Mouse (Mus musculus) kidney, postnatal 36 days (tissue): Measurements from ENCODE around the gene 1700012B09Rik.

Experiments
- DNase-seq, 2 experiments: peaks; one replicate each; pipeline ENCODE4 v3.0.0; 2021 to 2022; ENCODE audit warnings: mixed read lengths in 2 of 2

1700012B09Rik gene

DNA sequence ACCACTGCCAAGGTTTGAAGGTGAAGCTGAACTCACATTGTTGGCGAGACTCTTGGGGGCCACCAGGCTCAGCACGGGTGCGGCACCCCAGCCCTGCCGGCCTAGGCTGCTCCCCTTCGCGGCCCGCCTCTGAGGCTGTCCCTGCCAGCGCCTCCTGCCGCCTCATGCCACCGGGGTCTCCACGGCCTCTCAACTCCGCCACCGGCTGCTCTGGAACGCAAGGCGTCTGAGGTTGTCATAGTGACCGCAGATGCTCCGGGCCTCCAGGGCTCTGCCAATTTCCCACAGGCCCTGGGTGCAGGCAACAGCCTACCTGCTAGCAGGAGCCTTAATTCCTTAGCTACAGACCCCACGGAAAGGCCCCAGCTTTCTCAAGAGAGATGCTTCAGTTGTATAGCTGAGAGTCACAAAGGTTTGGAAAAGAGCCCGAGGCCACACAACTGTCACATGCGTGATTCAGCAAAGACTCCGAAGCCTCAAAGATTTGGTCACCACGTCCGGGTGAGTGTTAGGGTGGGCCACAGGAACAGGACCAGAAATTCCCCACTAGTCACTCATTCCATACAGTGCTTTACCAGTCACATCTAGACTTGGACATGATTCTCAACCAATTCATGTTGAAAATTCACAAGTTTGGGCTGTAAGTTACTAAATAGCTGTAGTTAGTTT, at the start of gene 1700012B09Rik:
1700012B09Rik (minus strand) TSS at position 228 of the 669 bp plus-strand sequence.
- no peak for DNase-seq

DNA sequence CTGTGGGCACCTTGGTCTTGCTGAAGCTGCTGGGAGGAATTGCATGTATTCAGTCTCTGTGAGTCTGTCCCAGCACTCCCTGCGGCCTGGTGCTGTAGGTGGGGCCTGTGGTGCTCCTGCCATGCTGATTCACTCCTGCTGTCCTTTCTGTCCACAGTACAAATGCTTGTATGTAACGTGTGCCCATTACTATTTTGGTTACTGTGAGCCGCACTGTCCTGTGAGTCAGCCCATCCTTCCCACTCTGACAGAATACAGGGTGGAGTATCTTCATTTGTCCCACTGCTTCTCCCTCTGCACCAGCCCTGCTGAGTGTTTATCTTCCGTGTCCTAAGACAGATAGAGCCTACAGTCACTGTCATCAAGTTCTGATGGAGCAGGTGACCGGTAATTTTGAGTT, 39.3 kb upstream of the 1700012B09Rik start:
- DNase-seq, result no peak

DNA sequence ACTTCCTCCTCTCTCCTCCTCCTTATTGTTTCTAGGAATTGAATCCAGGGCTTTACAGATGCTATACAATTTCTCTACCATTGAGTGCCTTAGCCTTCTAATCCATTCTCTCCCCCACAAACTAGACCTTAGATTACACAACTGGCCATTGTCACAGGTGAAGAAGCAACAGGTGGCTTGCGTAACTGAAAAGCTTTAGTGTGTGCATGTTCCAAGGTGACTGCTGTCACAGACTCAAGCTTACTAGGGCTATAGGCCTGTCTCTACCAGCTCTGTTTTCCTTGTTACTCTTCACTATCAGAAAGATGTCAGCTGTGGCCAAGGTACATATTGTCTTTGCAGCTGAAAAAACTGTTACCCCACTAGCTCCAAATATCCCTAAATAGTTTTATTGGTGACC, 36.0 kb upstream of the 1700012B09Rik start:
- no peak for DNase-seq

DNA sequence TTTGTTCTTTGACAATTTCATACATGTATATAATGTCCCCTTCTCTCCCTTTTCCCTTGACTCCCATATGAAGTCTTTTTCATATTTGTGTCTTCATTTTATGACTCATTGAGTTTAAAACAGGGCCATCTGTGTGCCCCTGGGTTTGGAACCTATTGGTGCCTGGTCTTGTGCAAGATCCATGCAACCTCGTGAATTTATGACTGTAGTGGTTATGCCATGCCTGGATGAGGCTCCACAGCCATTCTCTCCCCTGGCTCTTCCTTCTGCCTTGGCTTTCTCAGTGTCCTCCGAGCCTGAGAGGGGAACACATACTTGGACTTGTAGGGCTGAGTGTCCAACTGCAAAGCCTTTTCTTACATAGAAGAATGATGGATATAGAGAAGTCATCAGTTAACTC, 34.9 kb upstream of the 1700012B09Rik start:
- DNase-seq, result no peak

- no peak for DNase-seq
Measured at GRCm38 (mm10) chr9:14787356-14787755, 16.5 kb upstream of the 1700012B09Rik start.

DNA sequence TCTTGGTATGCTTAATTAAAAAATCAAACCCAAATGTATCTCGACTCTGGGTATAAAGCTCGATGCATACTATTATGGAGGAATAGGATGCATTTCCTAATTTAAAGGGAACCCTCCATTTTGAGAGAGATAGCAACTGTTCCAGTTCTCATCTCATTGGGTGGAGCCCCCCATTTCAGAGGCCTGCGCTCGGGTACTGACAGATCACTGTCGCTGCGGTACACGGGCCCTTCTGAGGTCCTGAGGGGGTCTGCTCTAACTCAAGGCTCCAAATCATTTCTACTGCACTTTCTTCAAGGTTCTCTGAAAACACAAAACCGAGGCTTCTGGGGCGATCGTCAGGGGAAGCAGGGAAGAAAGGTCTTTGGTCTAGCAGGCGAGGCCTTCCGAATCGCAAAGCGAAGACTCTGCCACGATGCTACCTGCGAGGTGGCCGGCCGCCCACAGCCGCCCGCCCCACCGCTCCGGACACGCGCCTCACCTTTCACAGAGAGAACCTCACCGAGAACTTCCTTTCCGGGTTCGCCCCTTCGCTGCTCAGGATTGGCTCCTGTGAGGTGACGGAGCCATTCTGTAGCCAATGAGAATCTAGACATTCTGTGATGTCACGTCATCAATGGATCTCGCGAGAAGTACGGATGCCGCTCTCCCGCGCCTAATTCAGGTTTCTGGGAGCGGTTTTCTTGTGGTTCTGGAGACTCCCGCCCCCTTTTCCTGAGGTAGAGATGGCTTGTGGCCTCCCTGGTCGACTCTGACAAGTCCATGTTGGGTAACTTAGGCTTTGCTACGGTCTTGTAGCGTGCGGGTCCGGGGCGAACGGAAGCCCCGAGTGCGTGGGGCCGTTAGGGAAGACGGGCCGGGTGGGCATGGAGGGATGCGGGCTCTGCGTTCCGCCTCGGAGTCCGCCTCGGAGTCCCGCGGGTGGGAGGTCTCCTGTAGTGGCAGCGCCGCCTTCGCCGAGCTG, 13.5 kb upstream of the 1700012B09Rik start, which contains the start of the genes Mre11a and Ankrd49:
Mre11a (plus strand) TSS at position 616 of the 964 bp plus-strand sequence.
Ankrd49 (minus strand) TSS at position 818 of the 964 bp plus-strand sequence.
- DNase-seq, result peak; percentile 94 to 97

DNA sequence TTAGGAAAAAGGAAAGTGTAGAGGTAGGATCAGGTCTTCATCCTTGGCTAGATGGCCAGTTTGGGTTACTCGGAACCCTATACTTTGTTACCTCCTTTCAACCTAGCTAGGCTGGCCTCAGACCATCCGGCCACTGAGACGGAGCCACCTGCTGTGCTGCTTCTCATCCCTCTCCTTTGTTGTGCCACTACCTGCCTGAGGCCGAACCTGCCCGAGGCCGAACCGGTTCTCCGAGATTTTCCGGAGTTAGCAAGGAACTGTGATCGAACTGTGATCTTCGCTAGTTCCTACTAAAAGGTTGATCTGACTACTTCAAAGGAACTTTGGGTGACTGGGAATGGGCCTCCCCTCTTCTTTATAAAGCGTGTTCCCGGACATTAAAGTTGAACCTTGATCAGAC, 7.5 kb upstream of the 1700012B09Rik start:
- peak in 1 of 2 experiments; percentile 3 for DNase-seq

DNA sequence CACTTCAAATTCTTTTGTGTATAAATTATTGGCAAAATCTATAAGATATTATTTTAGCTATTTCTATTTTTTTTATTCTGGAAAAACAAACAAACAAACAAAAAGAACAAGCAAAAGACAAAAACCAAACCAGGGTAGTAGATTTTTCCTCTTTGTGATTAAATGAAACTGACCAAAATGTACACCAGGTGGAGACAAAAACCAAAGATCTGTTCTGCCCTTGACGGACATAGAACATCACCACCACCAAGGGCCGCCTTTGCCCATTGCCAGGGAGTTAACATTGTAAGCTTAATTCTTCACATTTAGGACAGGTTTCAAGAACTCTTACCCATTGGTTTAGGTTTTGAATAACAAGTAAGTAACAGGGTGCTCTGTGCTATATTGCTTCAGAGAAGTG, 3.0 kb upstream of the 1700012B09Rik start:
- DNase-seq, result no peak

DNA sequence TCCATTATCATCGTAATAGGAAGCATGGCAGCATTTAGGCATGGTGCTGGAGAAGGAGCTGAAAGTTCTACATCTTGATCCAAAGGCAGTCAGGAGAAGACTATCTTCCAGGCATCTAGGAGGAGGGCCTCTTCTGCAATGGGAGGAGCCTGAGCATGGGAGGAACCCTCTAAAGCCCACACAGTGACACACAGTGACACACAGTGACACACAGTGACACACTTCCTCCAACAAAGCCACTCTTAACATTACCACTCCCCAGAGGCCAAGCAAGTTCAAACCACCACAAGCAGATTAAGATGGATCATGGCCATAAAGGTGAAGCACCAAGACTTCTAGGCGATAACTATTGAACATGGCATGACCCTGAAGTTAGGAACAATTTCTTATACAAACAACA, 1.2 kb upstream of the 1700012B09Rik start:
- DNase-seq, result no peak

DNA sequence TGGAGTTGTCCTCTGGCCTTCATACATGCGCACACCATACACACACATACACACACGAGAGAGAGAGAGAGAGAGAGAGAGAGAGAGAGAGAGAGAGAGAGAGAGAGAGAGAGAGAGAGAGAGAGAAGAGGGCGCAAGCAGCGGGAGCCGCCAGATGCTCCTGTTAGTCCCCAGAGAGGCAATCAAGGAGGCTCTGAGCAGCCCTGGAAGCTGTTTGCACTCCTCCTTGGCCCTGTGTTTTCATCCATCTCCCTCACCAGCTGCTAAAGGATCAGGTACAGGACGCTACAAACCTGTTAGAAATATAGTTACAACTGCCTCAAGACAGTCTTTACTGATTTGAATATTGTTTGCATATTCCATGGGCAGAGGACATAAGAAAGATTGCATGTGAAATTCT, 1.0 kb downstream of the 1700012B09Rik start:
- DNase-seq, result no peak

DNA sequence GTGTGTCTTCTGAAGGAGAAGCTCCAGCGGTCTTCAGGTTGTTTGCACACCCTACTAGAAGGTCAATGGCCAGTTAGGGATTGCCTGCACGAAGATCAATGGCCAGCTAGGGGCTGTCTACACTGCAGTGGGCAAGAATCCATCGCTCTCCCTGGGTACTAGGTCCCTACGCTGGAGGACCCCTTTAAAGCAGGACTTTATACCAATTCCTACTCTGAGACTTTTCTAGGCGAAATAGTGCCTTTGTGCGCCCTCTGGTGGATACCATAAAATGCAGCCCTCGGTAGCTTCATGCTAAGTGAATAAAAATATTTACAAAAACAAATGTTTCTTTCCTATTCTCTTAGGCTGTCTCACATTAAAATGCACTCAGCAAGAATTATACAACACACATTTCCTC, 6.1 kb downstream of the 1700012B09Rik start:
- DNase-seq, result peak; percentile 34 to 80

- DNase-seq, result no peak
Measured at GRCm38 (mm10) chr9:14759261-14759660, 11.6 kb downstream of the 1700012B09Rik start.

- no peak for DNase-seq
Measured at GRCm38 (mm10) chr9:14758590-14758989, 12.2 kb downstream of the 1700012B09Rik start.

- DNase-seq, result no peak
Measured at GRCm38 (mm10) chr9:14754469-14754868, 16.4 kb downstream of the 1700012B09Rik start.

DNA sequence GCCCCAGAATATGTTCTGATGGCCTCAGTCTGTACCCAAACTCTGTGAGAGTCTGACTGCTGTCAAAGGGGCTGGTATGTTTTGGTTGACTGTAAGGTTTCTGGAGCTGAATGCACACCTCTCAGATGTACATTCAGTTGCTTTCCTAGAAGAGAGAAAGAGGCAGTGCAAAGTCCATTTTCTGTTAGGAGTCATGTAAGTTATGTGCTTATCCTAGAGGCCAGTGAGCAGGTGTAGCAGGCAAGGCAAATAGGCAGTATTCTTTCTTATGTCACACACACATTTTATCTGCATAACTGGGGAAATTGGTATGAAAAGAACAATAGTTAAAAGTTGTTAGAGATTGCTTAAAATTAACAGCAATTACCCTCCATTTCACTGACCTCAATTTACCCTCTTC, 16.9 kb downstream of the 1700012B09Rik start:
- DNase-seq, result no peak

GRCm38 (mm10) chr9:14752001-14752522, 18.8 kb downstream of the 1700012B09Rik start, which contains the start of gene Fut4:
Fut4 (minus strand) TSS chr9:14752393.
- DNase-seq, result peak; percentile 75 to 85

GRCm38 (mm10) chr9:14751503-14752000, 19.3 kb downstream of the 1700012B09Rik start:
- peak in 1 of 2 experiments; percentile 39 for DNase-seq

- no peak for DNase-seq
Measured at GRCm38 (mm10) chr9:14750901-14751502, 19.8 kb downstream of the 1700012B09Rik start.

GRCm38 (mm10) chr9:14740151-14740924, 30.5 kb downstream of the 1700012B09Rik start, which contains the start of gene Piwil4:
Piwil4 (minus strand) TSS chr9:14740733.
- no peak for DNase-seq

DNA sequence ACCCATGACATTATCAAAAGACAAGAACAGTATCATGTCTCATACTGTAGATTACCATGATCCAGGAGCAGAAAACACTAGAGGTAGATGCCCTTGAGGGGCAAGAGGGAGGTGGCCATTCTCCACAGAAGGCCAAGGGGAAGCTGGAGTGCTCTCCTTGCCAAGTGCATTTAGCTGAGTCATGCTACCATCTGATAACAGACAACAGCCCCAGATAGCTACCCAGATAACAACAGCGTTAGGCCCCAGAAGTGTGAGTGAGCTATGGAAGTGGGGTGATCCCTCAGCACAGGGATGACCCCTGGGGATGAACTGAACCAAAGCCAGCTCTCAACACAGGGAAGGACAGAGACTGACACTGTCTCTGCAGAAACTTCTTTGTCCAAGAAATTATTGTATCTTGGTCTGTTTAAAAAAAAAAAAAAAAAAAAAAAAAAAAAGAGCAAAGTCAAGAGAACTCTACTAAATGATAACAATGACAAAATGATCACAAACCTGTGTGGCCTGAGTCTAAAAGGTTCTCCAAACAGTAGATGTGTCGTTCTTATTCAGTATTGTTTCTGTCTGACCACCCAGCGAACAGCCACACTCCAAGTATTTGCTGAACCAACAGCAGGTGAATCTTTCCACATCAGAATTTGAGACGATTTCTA, 31.2 kb downstream of the 1700012B09Rik start:
- DNase-seq, result no peak

- peak; percentile 35 to 49 for DNase-seq
Measured at GRCm38 (mm10) chr9:14730941-14731541, 39.8 kb downstream of the 1700012B09Rik start.
